Mouse (Mus musculus): ENCODE results near the gene Ebf1. TPM values are rescaled to one million over a fixed set of nuclear protein-coding genes. Genes with fewer than 3 reads are reported as not detected.
A peak's percentile ranks its signal among the peaks of the same experiment; 100 is the strongest.

The Ebf1 gene
- polyA plus RNA-seq, 1 experiment from 2014 or later = 21.3 TPM

DNA sequence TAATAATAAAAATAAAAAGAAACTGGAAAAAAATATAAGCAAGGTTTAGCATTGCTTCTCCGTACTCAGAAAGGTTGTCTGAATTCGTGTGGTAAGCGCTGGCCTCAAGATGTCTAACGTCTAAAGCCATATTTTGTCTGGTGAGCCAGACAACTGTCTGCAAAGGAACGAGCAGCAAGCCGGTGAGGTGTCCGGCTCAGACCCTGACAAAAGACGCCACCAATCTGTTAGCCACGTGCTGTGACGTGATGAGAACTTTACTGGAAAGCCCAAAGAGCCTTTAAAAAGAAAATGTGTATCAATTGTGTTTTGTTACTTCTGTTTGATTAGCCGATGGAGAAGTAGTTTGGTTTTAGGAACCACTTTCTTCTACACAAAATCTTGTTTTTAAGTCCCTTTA is 390.2 kb downstream of the Ebf1 start:
- Histone ChIP-seq H3K4me3 (ENCODE audit: low read depth, low read length) (no peak overlapping the region), H3K27me3 (ENCODE audit: control insufficient read depth, insufficient read depth, low read length) (peaks cover 3% of the 10 kb centered on the region; the same call in 1 of the 2 replicates), H3K36me3 (ENCODE audit: control insufficient read depth, insufficient read depth, low read length) (no peaks in the 10 kb centered on the region), H3K9me3 (ENCODE audit: control insufficient read depth, low read length) (no peaks in the 10 kb centered on the region), H3K4me2 (ENCODE audit: low read depth, low read length, severe bottlenecking) (no peak overlapping the region), H3K27ac (ENCODE audit: low read depth, low read length) (no peak overlapping the region), H3K4me1 (replicated peaks; ENCODE audit: control insufficient read depth, insufficient read depth, low read length) (0 out of 2 replicates have a peak, but pooled peaks cover 2% of the 10 kb centered on the region), H3K9ac (ENCODE audit: low read length) (no peak overlapping the region)
- WGBS = 59% methylated on average over 11 of the region's 11 CpGs
- no peak for ATAC-seq (replicated peaks; ENCODE audit: low FRiP score)
- no peak for DNase-seq (ENCODE audit: low spot score)

DNA sequence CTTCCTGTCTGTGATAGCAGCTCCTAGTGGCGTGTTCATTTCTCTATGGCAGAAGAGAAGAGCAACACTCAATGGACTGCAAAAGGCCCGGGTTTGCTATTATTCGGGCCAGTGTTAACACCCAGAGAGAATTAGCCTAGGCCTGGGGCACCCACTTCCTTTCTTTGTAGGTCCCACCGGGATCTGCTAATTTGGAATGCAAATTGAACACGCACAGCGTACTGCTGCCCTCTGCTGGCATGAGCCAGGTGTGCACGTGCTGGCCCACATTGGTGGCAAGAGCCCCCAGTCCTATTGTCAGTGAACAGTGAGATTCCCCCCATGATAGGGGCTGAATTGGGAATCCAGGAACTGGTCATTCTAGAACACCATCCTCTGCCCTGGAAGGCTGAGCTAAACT is 391.0 kb downstream of the Ebf1 start:
- peak overlapping the region; percentile 31; the same call in 1 of the 2 replicates for H3K4me2 ChIP-seq (ENCODE audit: low read depth, low read length, severe bottlenecking)
- H3K4me1 ChIP-seq (replicated peaks; ENCODE audit: control insufficient read depth, insufficient read depth, low read length) = 0 out of 2 replicates have a peak, but pooled peaks cover 2% of the 10 kb centered on the region
- no peak overlapping the region for H3K4me3 ChIP-seq (ENCODE audit: low read depth, low read length)
- no peaks in the 10 kb centered on the region for H3K36me3 ChIP-seq (ENCODE audit: control insufficient read depth, insufficient read depth, low read length)
- ATAC-seq (replicated peaks; ENCODE audit: low FRiP score) (peak; percentile 71), DNase-seq (ENCODE audit: low spot score) (peak; percentile 92)
- H3K9ac ChIP-seq (ENCODE audit: low read length) = no peak overlapping the region
- H3K27me3 ChIP-seq (ENCODE audit: control insufficient read depth, insufficient read depth, low read length) = peaks cover 3% of the 10 kb centered on the region; the same call in 1 of the 2 replicates
- H3K27ac ChIP-seq (ENCODE audit: low read depth, low read length) = no peak overlapping the region
- under 1% methylated on average over 7 of the region's 7 CpGs for WGBS
- no peaks in the 10 kb centered on the region for H3K9me3 ChIP-seq (ENCODE audit: control insufficient read depth, low read length)

DNA sequence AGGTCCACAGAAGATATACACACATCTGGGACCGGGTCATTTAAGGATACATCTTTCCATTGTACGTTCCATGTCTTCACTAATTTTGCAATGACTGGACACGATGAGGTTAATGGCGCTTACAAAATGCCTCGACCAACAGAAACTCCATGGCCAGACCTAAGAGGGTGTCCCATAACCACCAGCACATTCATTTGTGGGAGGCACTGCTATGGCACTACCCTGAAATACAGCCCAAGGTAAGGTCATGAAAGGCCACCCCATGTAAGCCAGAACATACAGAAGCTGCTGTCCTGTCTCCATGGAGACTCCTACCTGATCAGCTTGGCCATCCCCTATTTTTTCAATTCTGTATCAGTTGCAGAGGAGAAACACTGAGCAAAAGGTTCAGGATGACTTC is 391.6 kb downstream of the Ebf1 start:
- H3K36me3 ChIP-seq (ENCODE audit: control insufficient read depth, insufficient read depth, low read length) = no peaks in the 10 kb centered on the region
- H3K4me1 ChIP-seq (replicated peaks; ENCODE audit: control insufficient read depth, insufficient read depth, low read length) = 0 out of 2 replicates have a peak, but pooled peaks cover 2% of the 10 kb centered on the region
- H3K4me3 ChIP-seq (ENCODE audit: low read depth, low read length) = no peak overlapping the region
- H3K27me3 ChIP-seq (ENCODE audit: control insufficient read depth, insufficient read depth, low read length) = peaks cover 3% of the 10 kb centered on the region; the same call in 1 of the 2 replicates
- H3K27ac ChIP-seq (ENCODE audit: low read depth, low read length) = no peak overlapping the region
- H3K9ac ChIP-seq (ENCODE audit: low read length) = no peak overlapping the region
- no peak for DNase-seq (ENCODE audit: low spot score)
- no peak overlapping the region for H3K4me2 ChIP-seq (ENCODE audit: low read depth, low read length, severe bottlenecking)
- no peak for ATAC-seq (replicated peaks; ENCODE audit: low FRiP score)
- H3K9me3 ChIP-seq (ENCODE audit: control insufficient read depth, low read length) = no peaks in the 10 kb centered on the region
- 88% methylated on average over 5 of the region's 5 CpGs for WGBS

DNA sequence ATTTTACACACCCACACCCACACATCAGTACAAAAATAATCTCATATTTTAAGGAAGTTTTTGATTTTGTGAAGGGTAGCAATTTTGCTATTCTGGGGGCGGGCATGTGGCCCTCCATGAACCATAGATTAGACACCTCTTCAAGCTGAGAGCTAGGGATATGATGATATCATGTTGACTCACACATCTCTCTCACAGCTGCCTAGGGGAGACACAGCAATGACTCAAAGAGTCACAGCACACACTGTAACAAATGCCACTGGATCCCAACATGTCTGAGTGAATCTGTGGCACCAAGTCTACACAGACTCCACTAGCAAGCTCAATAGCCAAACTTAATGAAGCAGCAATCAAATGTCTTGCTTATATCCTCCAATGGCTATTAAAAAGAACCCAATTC is 395.0 kb downstream of the Ebf1 start:
- DNase-seq (ENCODE audit: low spot score) (no peak), ATAC-seq (replicated peaks; ENCODE audit: low FRiP score) (no peak)
- Histone ChIP-seq H3K9ac (ENCODE audit: low read length) (no peak overlapping the region), H3K9me3 (ENCODE audit: control insufficient read depth, low read length) (no peaks in the 10 kb centered on the region), H3K27ac (ENCODE audit: low read depth, low read length) (no peak overlapping the region), H3K36me3 (ENCODE audit: control insufficient read depth, insufficient read depth, low read length) (no peaks in the 10 kb centered on the region), H3K4me1 (replicated peaks; ENCODE audit: control insufficient read depth, insufficient read depth, low read length) (0 out of 2 replicates have a peak, but pooled peaks cover 2% of the 10 kb centered on the region), H3K4me3 (ENCODE audit: low read depth, low read length) (no peak overlapping the region), H3K27me3 (ENCODE audit: control insufficient read depth, insufficient read depth, low read length) (no peaks in the 10 kb centered on the region; the same call in 1 of the 2 replicates), H3K4me2 (ENCODE audit: low read depth, low read length, severe bottlenecking) (no peak overlapping the region)
- WGBS = 93% methylated on average over 1 of the region's 1 CpGs

DNA sequence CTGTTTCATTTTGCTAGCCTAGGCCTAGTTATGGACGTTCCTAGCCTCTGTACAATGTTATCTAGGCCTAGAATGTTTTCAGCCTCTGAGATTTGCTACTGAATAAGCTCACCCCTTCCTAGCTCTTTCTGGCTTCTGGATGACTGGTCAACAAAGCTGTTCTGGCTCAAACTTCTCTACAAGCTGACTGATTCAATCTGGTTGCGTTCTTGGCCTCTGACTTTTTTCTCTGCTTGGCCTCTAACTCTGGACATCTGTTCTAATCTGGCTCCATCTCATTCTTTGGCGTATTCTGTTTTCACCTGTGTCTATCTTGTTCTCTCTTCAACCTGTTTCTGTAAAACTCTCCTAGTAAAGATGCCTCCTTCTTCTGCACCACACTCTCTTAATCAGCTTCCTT is 400.4 kb downstream of the Ebf1 start:
- DNase-seq (ENCODE audit: low spot score) (no peak), ATAC-seq (replicated peaks; ENCODE audit: low FRiP score) (no peak)
- no peak overlapping the region for H3K9ac ChIP-seq (ENCODE audit: low read length)
- no peak overlapping the region for H3K27ac ChIP-seq (ENCODE audit: low read depth, low read length)
- H3K4me1 ChIP-seq (replicated peaks; ENCODE audit: control insufficient read depth, insufficient read depth, low read length) = no peaks in the 10 kb centered on the region
- no peaks in the 10 kb centered on the region for H3K36me3 ChIP-seq (ENCODE audit: control insufficient read depth, insufficient read depth, low read length)
- 84% methylated on average over 3 of the region's 3 CpGs for WGBS
- no peaks in the 10 kb centered on the region for H3K27me3 ChIP-seq (ENCODE audit: control insufficient read depth, insufficient read depth, low read length)
- H3K4me3 ChIP-seq (ENCODE audit: low read depth, low read length) = no peak overlapping the region
- no peaks in the 10 kb centered on the region for H3K9me3 ChIP-seq (ENCODE audit: control insufficient read depth, low read length)
- no peak overlapping the region for H3K4me2 ChIP-seq (ENCODE audit: low read depth, low read length, severe bottlenecking)

DNA sequence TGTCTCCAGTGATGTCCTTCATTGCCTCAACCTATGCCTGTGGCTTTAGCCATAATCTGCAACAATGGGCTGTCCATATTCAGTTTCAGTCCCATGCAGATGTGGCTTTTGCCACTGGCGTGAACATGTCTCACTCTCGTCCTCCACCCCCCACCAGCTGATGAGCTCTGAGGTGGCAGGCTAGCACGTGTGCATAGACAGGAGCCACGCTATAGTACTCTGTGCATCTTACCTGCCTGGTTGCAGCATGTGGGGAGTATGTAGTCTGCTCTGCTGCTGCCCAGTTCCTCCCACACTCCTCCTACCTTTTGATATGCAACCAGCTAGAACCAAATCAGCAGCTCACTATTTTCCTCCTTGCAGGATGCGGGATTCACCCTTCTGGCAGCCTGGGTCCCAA is 408.9 kb downstream of the Ebf1 start:
- Histone ChIP-seq H3K4me2 (ENCODE audit: low read depth, low read length, severe bottlenecking) (no peak overlapping the region), H3K27me3 (ENCODE audit: control insufficient read depth, insufficient read depth, low read length) (no peaks in the 10 kb centered on the region), H3K9ac (ENCODE audit: low read length) (no peak overlapping the region), H3K9me3 (ENCODE audit: control insufficient read depth, low read length) (no peaks in the 10 kb centered on the region), H3K4me3 (ENCODE audit: low read depth, low read length) (no peak overlapping the region), H3K27ac (ENCODE audit: low read depth, low read length) (no peak overlapping the region), H3K4me1 (replicated peaks; ENCODE audit: control insufficient read depth, insufficient read depth, low read length) (no peaks in the 10 kb centered on the region; the same call in 1 of the 2 replicates), H3K36me3 (ENCODE audit: control insufficient read depth, insufficient read depth, low read length) (no peaks in the 10 kb centered on the region)
- WGBS = 86% methylated on average over 5 of the region's 5 CpGs
- ATAC-seq (replicated peaks; ENCODE audit: low FRiP score) (no peak), DNase-seq (ENCODE audit: low spot score) (peak; percentile 43)

DNA sequence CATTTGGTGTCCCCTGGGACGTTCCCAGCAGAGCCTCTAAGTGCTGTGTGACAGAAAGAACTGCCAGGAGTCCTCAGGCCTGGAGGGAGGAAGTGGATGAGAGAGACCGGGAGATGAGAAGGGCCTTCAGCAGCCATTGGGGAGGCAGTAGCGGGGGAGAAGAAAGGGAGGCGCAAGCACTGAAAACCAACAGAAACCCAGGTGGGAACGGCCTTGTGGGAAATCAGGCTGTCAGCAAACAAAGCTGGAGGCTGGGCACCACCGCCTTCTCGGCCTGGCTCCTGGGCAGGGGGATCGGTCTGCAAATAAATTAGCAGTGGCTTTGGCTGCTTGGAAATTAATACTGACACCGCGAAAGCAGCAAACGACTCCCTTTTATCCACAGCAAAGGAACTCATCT is 409.6 kb downstream of the Ebf1 start:
- WGBS = 10% methylated on average over 11 of the region's 11 CpGs
- no peak overlapping the region for H3K27ac ChIP-seq (ENCODE audit: low read depth, low read length)
- no peak overlapping the region for H3K4me3 ChIP-seq (ENCODE audit: low read depth, low read length)
- ATAC-seq (replicated peaks; ENCODE audit: low FRiP score) (no peak), DNase-seq (ENCODE audit: low spot score) (no peak)
- H3K36me3 ChIP-seq (ENCODE audit: control insufficient read depth, insufficient read depth, low read length) = no peaks in the 10 kb centered on the region
- no peaks in the 10 kb centered on the region for H3K9me3 ChIP-seq (ENCODE audit: control insufficient read depth, low read length)
- H3K9ac ChIP-seq (ENCODE audit: low read length) = peak overlapping the region; percentile 27; the same call in 1 of the 2 replicates
- no peaks in the 10 kb centered on the region; the same call in 1 of the 2 replicates for H3K4me1 ChIP-seq (replicated peaks; ENCODE audit: control insufficient read depth, insufficient read depth, low read length)
- peak overlapping the region; percentile 29; the same call in 1 of the 2 replicates for H3K4me2 ChIP-seq (ENCODE audit: low read depth, low read length, severe bottlenecking)
- no peaks in the 10 kb centered on the region for H3K27me3 ChIP-seq (ENCODE audit: control insufficient read depth, insufficient read depth, low read length)

DNA sequence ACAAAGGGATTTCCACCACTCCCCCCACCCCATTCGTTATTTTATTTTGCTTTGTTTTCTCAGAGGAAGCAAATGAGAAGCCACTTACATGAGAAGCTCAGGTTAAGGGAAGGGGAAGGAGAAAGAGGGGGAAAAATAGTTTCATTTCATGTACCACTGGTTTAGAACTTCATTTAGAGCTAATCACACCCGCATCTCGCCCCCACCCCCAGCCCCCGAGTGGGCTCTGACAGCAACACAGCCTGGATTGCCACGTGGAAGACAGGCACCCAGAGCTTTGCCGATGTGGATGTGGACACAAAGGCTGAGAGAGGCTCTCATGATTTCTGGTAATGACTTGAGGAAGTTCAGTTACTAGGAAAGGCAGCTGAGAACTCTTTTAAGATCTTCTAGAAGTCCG is 410.0 kb downstream of the Ebf1 start:
- H3K4me2 ChIP-seq (ENCODE audit: low read depth, low read length, severe bottlenecking) = peak overlapping the region; percentile 29; the same call in 1 of the 2 replicates
- H3K27ac ChIP-seq (ENCODE audit: low read depth, low read length) = no peak overlapping the region
- no peaks in the 10 kb centered on the region for H3K9me3 ChIP-seq (ENCODE audit: control insufficient read depth, low read length)
- no peaks in the 10 kb centered on the region for H3K36me3 ChIP-seq (ENCODE audit: control insufficient read depth, insufficient read depth, low read length)
- peak; percentile 45 for DNase-seq (ENCODE audit: low spot score)
- H3K4me1 ChIP-seq (replicated peaks; ENCODE audit: control insufficient read depth, insufficient read depth, low read length) = no peaks in the 10 kb centered on the region; the same call in 1 of the 2 replicates
- WGBS = 57% methylated on average over 7 of the region's 7 CpGs
- 0 out of 2 replicates have a peak, but pooled peaks have one; percentile 42 for ATAC-seq (replicated peaks; ENCODE audit: low FRiP score)
- H3K4me3 ChIP-seq (ENCODE audit: low read depth, low read length) = no peak overlapping the region
- no peaks in the 10 kb centered on the region for H3K27me3 ChIP-seq (ENCODE audit: control insufficient read depth, insufficient read depth, low read length)
- peak overlapping the region; percentile 27 for H3K9ac ChIP-seq (ENCODE audit: low read length)

Measured in forebrain, embryonic 11.5 days (tissue).